Mouse (Mus musculus) lung, adult 18-20 months (tissue): ENCODE measurements at regions not wholly inside any gene's neighbourhood (a gene's known extent, or its start where the extent isn't known, plus 50 kb on each side); places are given as distances from the start of the nearest gene placed in this dataset.
A peak's percentile ranks its signal among the peaks of the same experiment; 100 is the strongest.

Experiments
- DNase-seq, 2 experiments: peaks; one replicate each; pipeline ENCODE4 v3.0.0; 2022; ENCODE audit warnings: mixed read lengths in 2 of 2

DNA sequence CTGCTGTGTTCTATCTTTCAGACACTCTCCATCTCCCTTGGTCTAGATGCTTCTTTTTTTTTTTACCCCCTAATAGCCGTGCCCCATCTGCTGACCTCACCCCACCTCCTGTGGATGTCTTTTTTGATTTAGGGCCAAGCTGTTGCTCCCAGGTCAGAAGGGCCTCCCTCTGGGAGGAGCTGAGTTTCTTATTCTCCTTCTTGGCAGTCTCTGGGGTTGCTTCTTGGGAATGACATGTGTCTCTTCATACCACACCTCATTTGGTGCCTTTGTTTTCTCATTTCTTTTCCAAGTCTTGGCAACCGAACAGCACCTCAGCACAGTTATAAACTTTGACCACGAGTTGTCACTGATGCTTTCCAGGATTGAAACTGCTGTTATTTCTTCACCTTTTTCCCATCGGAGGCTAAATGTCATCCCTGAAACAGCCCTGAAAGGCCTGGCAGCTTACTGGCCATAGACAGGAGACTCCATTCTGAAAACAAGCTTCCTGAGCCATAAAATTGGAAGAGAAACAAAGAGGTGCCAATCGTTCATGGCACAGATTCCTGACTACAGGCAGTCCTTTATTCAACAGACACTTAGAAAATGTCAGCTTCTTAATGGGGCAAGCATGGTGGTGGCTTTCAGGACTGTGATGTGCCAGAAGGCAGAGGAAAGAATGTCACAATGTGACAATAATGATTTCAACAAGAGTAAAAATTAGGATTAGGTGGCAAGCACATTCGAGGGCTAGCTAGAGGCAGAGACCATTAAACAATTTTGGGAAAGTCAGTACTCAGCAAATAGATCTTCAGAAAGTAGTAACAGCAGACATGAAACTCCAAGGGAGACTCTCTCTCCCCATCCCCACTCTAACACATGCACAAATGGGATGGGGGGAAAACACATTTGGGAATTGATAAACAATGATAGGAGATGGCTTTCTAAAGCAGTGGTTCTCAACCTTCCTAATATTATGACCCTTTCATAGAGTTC lies 197.1 kb upstream of the Arrdc4 start:
- peak; percentile 17 to 35 for DNase-seq

DNA sequence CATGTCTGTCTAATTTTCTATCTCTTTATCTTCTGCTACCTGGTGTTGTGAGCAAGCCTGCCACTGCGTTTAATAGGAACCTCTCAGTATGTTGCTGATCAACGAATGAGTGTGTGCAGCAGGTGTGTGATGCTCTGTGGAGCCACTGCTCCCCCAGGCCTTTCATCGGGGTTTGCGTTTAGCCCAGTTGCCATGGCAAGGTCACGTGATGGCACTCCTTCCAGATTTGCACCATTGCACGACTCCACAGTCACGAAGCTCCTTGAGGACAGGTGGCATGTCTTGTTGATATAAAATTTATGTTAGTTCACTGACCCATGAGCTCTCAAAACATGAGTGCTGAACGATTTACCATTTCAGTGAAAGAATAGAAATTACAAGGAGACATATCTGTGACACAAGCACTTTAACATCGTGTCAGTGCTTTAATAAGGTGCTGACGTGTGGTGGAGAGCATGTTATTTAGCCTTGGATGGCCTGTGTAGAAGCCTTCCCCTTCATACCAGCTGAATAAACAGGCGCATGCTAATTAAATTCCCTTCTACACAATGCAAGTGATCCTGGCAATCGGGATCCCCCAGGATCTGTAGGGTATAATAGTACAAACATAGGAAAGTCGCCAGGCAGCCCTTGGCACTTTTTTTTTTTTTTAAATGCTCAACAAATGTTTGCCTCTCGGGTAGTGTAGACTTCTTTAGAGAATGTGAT lies 181.7 kb upstream of the Arrdc4 start:
- no peak for DNase-seq

DNA sequence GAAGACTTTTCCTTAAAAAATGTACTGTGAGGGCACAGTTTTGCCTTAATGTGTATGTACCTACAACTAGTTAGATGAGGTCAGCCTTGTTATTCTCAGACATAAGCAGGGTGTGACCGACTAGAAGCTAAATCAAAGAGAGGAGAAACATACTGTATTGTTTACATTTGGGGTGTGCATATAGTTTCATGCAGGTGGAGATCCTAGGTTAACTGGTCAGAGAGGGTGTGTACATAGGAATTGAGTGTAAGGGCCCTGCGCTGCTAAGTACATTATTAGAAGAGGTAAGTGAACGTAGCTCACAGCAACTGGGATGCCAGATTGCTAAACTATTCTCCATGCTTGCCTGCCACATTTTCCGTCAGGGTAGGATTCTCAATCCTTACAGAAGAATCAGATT lies 180.6 kb upstream of the Arrdc4 start:
- DNase-seq, result no peak

DNA sequence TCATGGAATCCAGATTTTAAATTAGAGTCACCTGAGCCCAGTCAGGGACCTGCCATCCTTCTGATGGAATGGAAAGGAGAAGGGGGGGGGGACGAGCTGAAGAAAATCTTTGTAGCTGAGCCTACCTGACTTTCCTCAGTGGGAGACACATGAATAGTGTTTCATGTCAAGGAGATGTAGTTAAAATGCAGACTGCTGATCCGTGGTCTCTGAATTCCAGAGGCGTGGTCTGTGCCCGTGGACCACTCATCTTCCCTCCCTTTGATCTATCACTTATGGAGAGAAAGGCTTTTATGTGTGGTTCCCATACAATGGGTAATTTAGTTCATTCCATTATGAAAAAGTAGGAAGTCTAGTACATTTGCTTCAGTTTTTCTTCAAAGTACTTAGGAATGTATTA lies 176.6 kb upstream of the Arrdc4 start:
- no peak for DNase-seq

DNA sequence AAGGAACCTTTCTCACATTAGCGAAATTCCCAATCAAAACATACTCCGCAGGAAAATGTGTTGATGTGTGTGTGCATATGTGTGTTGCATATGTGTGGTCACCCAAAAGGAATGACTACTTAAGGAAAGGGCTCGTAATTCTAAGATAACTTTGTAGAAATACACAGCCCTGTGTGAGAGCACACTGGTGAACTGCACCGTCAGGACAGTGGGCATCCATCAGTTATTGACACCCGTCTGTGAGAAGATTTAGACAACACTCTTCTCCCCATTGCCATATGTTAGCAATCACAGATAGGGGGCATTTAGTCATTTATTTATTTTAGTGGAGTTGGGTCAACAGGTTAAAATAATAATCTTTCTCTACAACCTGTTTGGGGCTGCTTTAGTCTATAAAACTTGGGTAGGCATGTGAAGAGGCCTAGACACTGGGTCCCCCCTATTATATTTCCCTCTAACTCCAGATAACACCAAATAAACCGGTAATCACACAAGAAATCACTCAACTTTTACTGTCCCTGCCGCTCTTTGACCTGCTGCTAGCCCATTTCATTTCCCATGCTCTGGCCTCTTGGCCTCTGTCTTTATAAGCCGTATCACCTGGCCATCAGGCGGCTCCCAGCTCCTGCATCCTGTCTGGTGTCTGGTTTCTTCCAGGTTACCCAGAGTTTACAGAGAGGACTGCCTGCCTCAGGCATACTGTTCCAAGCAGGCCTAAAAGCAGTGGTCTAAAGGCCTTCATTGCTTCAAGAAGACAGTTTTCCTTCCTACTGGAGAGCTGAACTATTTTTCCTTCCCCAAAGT lies 169.8 kb upstream of the Arrdc4 start:
- no peak for DNase-seq

DNA sequence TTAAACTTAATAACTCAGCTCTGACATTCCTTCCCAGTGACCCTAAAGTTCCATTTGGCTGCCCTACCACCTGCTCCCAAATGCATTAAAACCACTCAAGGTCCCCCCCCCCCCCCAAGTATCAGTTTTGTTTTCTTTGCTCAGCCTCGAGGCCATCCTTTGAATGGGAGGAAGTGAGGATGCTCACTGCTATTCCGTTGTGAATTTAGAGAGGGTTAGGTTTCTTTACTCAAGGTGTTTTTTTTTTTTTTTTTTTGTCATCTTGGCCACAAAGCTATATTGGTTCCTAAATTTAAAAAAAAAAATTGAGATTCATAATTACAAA lies 168.8 kb upstream of the Arrdc4 start:
- no peak for DNase-seq

DNA sequence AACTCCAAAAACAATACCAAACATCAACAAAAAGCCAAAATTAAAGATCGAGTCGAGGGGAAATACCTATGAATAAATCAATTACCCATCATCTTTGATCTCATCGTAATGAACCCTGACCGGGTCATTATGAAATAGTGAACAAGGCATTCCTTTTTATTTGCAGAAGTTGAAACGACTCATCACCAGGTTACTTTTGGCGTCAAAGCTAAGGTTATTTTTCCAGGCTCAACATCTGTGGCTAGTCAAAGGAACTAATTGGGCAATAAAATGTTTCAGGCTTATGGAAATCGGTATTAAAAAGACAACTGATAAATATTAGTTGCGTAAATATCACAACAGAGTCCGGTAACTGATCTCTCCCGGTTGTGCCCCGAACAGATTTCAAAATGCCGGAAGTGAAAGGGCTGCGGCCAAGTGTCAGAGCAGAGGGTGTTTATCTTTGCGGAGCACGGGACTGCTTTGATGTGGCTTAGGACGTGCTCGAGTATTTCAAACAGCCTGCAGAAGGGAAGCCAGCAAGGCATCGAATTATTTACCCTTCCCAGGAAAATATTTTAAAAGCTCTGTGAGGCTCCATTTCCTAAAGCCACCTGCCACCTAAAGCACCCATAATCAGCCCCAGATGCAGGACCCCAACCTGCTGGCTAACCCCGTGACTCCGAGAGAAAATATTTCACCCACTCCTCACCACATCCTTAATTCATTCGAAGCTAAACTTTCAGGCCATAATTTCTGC lies 168.3 kb upstream of the Arrdc4 start:
- DNase-seq, result peak; percentile 49 to 60

DNA sequence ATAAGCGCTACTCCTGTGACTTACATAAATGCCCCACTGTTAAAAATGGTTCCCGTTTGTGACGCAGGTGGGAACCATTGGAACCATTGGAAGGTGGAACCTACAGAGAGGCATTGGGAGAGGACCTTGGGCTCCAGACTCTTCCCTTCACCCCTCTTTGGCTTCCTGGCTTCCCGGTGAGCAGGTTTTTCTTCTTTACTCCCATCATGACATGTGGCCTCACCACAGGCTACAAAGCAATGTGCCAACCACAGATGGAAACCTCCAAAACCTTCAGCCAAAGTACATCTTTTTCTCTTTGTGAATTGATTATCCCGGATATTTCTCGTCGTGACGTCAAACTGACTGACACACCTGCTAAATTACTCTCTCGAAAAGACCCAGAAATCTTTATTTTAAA lies 166.9 kb upstream of the Arrdc4 start:
- no peak for DNase-seq

DNA sequence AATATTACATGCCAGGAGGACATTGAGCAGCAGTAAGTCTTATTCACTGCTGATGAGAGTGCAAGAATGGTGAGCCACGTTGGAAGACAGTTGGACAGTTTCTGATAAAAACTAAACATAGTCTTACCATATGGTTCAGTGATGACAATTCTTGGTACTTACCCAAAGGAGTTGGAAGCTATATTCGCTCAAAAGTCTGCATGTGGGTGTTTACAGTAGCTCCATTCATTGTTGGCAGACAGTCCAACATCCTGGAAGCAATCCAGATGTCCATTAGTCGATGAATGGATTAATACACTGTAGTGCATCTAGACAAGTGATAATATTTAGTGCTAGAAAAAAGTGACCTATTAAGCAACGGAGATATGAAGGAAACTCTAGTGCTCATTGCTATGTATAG lies 165.3 kb upstream of the Arrdc4 start:
- DNase-seq, result no peak

DNA sequence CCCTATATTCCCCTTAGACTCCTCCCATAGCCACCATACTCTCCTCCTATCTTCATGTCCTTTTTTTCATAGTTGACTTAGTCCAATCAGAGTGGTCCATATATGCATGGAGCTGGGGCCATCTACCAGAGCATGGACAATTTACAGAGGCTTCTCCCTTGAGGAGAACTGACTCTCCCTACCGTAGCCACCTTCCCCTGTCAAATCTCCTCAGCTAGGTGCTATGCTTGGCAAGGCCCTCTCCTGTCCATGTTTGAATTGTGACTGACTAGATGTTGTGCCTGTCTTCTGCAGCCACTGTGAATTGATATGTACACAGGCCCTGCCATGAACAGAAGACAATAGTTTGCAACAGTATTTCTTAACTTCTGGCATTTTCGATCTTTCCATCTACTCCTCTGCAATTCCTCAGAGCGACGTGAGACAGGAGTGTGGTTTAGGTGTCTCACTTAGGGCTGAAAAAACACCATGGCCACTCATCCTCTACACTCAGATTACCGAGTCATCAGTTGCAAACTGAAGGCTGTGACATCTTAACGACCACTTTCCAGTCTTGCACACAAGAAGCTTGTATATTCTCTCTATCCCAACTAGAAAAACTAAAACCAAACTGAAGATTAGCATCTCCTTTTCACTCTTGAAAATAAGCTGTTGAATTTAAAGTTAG lies 163.1 kb upstream of the Arrdc4 start:
- no peak for DNase-seq

DNA sequence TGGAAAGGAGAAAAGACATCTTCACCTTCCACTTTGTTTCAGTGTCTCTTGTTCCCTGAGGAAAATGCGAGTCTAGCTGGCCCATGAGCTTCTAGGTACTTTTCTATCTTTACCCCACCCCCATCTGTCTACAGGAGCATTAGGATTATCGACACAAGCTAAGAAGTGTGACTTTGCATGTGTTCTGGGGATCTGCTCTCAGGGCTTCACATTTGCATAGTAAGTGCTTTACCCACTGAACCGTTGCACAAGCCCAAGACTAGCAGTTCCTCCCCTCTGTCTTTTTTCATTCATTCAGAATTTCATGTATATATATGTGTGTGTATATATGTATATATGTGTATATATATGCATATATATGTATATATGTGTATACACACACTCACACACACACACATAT lies 162.5 kb upstream of the Arrdc4 start:
- DNase-seq, result no peak

DNA sequence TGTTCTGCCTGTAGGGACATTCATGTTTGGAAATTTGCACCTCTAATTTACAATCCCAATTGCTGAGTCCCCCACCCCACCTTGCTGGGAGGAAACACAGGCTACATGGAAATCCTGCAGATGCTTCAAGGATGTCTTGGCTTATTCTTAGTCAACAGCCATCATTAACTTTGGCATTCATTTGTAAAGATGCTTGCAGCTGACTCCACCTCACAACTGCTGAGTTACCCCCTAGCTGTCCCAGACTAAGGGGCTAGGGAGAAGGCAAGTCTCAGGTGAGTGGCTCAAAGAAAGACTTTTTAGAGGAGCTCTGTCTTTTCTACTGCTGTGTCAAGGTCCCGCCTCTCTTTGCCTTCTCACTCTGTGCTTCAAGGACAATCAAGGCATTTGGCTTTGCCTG lies 160.7 kb upstream of the Arrdc4 start:
- DNase-seq, result no peak

DNA sequence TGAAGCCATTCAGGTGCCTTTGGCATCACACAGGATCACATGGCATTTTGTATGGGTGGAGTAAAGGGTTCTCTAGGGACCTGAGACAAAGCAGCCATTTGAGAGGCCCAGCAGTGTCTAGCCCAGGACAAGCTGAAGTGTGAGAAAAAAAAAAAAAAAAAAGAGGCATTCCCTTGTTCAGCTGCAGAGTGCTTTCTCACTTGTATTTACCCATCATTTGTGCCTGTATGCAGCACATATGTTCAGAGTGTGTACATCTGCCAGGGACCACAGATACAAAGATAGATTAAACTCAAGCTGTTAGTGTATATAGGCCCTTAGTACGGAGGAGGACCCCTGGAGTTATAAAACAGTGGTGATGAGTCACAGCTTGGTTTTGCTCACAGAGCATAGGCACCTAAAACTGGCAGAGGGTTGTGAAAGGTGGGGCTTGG lies 159.4 kb upstream of the Arrdc4 start:
- no peak for DNase-seq

DNA sequence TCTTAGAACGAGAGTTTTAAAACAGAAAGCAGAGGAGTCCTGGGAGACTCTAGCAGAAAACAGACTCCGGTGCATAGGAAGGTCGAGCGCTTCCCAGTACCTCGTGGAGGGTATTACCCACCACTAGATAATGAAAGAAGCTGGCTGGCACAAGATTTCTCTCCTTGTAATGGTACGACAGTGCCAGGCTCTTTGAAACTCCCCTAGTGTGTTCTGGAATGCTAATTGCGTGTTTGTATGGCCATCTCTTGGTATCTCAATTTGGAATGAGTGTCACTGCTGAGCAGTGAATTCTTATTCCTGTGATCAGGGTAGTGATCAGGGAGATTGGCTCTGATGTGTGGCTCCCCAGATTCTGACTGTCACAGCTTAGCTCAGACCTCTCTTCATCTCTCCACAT lies 158.8 kb upstream of the Arrdc4 start:
- DNase-seq, result no peak

DNA sequence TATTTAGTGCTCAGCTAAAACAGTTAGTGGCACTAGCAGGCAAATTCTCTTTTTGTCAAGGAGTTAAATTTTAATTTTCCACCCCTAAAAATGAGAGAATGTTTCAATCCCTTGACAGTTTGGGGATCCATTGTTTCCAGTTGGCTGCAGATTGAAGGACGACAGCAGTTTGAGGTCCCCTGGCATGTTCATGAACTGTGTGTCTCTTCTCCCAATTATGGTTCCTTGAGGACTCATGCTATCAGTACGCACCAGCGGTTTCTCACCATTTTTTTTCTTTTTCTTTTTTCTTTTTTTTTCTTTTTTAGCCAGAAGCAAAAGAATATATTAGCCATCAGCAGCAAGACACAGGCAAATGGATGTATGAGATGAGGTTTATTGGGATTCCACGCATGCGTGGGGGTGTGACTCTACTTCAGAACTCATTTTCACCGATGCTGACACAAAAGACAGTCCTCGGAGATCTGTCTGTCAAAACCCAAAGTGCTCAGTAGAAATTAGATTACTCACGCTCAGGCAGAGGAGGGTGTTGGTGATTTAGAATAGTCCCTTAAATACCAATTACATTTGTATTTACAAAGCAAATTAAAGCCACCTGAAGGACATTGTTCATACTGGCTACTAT lies 157.8 kb upstream of the Arrdc4 start:
- DNase-seq, result no peak

DNA sequence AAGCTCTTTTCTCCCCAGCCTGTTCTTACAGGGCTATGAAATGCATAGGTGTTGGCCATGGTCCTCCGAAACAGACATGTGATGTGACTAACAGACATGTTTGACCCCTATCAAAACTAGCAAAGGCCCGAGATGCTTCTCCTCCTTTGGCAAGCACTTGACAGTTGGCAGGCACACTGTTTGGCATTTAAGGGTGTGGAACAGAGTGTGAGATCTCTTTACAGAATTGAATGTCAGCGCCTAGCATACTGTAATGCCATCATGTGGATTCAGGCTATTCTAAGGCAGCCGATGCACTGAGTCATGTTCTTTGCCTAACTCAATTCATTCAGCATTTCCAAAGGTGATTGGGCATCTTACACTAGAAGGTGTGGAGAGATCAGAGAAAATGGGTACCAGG lies 156.8 kb upstream of the Arrdc4 start:
- no peak for DNase-seq

DNA sequence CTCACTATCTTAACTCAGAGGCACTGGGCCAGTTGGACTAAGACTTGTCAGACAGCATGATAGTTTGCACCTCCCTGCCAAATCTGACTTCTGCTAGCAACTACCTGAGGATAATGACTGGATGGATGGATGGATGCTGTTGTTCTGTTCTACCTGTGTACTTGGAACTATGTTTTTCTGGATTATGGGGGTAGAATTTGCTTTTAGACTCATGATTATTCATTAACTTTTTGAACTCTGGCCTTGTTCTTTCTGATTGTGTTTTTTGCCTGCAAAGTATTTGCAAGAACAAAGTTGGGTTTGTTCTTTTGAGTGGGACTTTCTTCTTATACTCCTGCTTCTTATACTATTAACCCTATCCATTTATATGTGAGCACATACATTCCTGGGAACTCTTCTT lies 137.1 kb upstream of the Arrdc4 start:
- DNase-seq, result no peak

DNA sequence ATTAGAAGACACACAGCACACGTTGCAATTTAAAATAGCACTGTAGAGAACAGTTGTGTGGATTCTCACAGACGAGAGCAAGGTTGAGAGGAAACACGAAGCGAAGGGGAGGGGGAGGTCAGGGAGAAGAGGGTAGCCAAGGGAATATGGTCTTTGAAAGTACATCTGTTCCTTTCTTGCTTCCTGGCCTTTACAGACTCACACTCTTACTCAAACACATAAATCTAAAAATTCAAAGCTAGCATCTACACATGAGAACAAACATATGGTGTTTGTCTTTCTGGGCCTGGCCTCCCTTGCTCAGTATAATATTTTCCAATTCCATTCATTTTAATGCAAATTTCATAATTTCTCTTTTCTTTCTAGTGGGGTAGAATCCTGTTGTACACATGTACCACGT lies 124.0 kb upstream of the Arrdc4 start:
- DNase-seq, result no peak

DNA sequence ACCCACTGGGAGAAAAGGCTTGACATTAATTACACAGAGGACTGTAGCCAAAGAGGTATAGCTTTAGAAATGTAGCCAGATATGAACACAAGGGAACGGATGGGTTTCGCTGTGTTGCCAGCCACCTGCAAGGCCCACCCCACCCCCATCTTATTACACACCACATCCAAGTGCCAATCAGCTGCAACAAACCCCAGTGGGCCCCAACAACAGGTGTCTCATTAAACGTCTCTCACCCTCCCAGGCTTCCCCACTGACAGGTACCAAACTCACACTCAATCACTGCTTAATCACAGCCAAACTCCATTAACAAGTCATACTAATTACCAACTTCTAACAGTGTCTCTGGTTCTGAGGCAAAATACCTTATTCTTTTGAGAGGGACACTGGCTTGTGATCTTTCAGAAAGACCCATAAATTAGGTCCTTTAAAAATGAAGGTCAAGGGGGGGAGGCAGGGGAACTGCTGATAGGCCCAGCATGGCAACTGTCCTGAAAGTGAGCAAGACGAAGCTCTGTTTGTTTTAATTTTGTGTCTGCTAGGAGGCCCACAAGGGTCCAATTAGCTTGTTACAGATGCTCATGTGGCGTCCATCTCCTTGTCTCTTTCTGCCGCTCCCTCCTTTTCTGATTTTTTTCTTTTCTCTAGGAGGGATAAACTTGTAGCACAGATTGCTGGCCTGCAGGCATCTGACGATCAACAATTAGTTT lies 115.4 kb upstream of the Arrdc4 start:
- DNase-seq, result no peak

DNA sequence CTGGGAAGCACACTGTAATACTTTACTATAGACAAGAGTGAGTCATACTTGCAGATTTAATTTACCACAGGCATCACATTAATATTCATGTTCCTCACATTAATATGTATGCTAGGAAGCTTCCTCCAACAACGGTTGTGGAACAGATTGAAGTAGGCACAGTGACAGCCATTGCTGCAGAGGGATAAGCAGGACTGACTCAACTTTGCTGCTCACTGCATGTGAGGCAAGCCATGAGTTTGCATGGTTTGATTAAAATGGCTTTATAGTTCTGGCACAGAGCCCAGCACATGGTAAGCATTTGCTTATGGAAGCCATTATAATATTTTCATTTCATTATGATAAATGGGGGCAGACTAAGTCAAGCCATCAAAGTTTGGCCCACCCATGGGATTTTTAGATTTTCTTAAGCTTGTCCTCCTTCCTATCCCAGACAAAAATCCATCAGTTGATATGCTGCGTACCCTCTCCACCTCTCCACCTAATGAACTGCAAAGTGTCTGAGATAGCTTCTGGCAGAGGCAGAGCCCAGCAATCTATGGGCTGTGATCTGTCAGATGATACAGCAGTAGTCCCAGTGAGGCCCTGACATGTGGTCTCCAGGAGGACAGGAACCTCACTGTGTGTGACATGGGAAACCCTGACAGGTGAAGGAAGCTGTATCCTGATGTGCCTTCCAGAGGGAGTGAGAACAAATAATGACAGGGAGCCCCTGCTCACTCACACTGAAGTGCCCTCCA lies 109.6 kb upstream of the Arrdc4 start:
- no peak for DNase-seq
